Mouse (Mus musculus) embryo, embryonic 9.5 days (tissue): Measurements from ENCODE around the gene Tent4a.

Source experiments
- DNase-seq: peaks from one replicate; pipeline ENCODE4 v3.0.0-alpha.2; 2017; ENCODE audit errors: extremely low spot score

The Tent4a gene

GRCm38 (mm10) chr13:69545019-69545418 is 10.6 kb upstream of the Tent4a start:
- peak; percentile 60 for DNase-seq

GRCm38 (mm10) chr13:69543595-69543994 is 9.2 kb upstream of the Tent4a start:
- DNase-seq, result no peak

GRCm38 (mm10) chr13:69542571-69543352 is 8.3 kb upstream of the Tent4a start:
- DNase-seq, result no peak

GRCm38 (mm10) chr13:69541776-69542175 is 7.4 kb upstream of the Tent4a start:
- DNase-seq, result no peak

- no peak for DNase-seq
These were observed 6.8 kb upstream of the Tent4a start for GRCm38 (mm10) chr13:69541209-69541608.

- no peak for DNase-seq
These were observed 3.9 kb upstream of the Tent4a start for GRCm38 (mm10) chr13:69538327-69538726.

GRCm38 (mm10) chr13:69537366-69537765 is 2.9 kb upstream of the Tent4a start:
- DNase-seq, result no peak

GRCm38 (mm10) chr13:69536021-69536420 is 1.6 kb upstream of the Tent4a start:
- no peak for DNase-seq

GRCm38 (mm10) chr13:69534654-69535551 is 486 bp upstream of the Tent4a start:
- peak; percentile 98 for DNase-seq

GRCm38 (mm10) chr13:69533405-69534333 is 748 bp downstream of the Tent4a start, which contains the start of gene Nsun2:
Nsun2 (plus strand) TSS chr13:69533746.
- peak; percentile 42 for DNase-seq

- no peak for DNase-seq
These were observed 1.5 kb downstream of the Tent4a start for GRCm38 (mm10) chr13:69532893-69533404.

GRCm38 (mm10) chr13:69532101-69532892 is 2.1 kb downstream of the Tent4a start:
- DNase-seq, result no peak

GRCm38 (mm10) chr13:69531431-69531830 is 3.0 kb downstream of the Tent4a start:
- no peak for DNase-seq

GRCm38 (mm10) chr13:69530951-69531350 is 3.5 kb downstream of the Tent4a start:
- no peak for DNase-seq

GRCm38 (mm10) chr13:69530156-69530555 is 4.3 kb downstream of the Tent4a start:
- DNase-seq, result no peak

- DNase-seq, result no peak
These were observed 5.9 kb downstream of the Tent4a start for GRCm38 (mm10) chr13:69528531-69528930.

GRCm38 (mm10) chr13:69525867-69526266 is 8.6 kb downstream of the Tent4a start:
- DNase-seq, result no peak

GRCm38 (mm10) chr13:69524158-69524530 is 10.3 kb downstream of the Tent4a start:
- no peak for DNase-seq

GRCm38 (mm10) chr13:69523444-69524157 is 10.8 kb downstream of the Tent4a start:
- no peak for DNase-seq
